Mouse (Mus musculus): ENCODE data around the gene Ptpre.
A peak's percentile ranks its signal among the peaks of the same experiment; 100 is the strongest.
"Not testable (repeated sequence)": the region's sequence is repeated elsewhere in the genome, so short reads cannot be mapped to it uniquely, and the experiment has no call there.

Gene Ptpre

GRCm38 (mm10) chr7:135537341-135537901 is at the start of gene Ptpre:
Gene Ptpre, plus strand, starts transcription at chr7:135537481.
- DNase-seq, result peak; percentile 86 to 90

GRCm38 (mm10) chr7:135488214-135488810 is 49.0 kb upstream of the Ptpre start:
- DNase-seq, result peak in 1 of 2 experiments; percentile 16

DNA sequence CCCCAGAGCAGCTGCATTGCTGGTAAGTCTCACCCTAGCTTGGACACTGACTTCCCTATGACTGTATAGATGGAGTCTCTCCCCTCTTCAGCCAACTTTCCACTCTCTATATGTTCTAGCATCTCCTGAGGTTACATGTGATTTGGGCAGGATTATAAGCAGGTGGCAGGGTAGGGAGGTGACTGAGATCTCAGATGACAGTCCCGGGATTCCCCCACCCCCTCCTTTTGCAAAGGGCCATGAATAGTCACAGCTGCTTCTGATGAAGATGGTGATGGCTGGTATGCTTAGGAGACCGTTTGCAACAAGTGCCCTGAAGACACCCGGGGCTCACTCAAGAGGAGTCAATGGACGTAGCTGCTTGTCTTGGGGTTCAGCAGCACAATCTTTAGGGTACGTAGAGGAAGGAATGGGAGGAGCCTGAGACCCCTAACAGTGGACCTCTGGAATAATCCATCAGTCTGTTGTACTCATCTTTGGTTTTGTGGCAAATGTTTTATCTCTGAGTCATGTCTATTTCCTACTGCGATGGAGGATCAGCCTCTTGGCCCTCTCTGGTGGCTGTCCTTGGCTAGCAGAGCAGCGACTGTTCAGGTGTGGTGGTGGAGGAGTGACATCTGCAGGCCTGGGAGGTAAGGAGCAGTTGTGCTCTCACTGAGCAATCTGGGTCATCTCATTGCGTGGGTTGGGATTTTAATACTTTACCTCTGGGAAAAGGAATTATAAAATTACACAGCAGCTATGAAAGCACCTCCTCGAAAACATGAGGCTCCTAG is 47.4 kb upstream of the Ptpre start:
- DNase-seq, result no peak

DNA sequence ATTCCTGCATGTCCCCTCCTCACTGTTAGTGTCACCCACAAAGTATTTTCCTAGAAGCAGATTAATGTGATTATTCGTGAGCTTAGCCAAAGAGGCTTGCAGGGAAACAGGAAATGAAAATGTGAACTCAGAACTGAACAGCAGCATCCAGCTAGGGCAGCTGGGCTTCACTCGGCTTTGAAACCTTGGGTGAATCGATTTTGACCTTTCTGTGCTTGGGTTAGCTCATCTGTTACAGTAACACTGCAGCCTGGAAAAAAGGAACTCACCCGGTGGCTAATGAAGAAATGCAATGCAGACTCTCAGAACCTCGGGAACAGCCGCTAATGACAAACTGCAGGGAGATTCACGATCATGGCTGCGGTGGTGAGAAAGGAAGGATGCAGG is 46.8 kb upstream of the Ptpre start:
- DNase-seq, result no peak

GRCm38 (mm10) chr7:135495303-135495702 is 42.0 kb upstream of the Ptpre start:
- DNase-seq, result peak in 1 of 2 experiments; percentile 23

- no peak for DNase-seq
These were observed 38.6 kb upstream of the Ptpre start for GRCm38 (mm10) chr7:135498565-135499186.

DNA sequence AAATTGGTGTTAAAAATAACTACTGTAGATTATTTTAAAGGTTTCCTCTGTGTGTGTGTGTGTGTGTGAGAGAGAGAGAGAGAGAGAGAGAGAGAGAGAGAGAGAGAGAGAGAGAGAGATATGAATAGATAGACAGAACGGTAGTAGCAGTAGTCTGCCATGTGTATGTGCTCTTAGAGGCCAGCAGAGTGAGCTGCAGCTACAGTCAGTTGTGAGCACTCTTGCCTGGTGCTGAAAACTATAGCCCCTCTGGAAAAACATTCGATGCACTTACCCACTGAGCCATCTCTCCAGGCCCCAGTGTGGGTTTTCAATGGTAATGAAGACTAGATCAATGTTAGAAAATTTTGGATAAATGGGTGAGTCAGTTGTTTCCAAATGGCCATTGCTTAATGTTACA is 37.9 kb upstream of the Ptpre start:
- DNase-seq, result no peak

- DNase-seq, result not testable (repeated sequence)
These were observed 30.8 kb upstream of the Ptpre start for GRCm38 (mm10) chr7:135506506-135506905.

DNA sequence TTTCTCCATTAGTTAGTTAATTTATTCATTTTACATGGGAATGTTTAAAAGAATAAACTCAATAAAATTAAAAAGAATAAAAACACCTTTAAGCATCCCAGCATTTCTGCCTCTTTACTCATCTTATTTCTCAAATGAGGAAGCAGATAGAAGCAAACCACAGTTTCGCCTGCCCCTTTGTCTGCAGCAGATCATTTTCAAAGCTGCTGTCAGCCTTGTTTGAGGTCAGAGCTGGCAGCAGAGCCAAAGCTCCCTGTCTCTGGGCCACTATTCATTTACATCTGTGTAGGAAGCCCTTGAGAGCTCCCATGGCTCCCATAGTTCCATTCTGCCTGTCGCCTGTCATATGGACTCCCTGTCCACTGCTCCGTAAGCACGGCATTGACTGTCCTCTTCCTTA is 28.7 kb upstream of the Ptpre start:
- no peak for DNase-seq

DNA sequence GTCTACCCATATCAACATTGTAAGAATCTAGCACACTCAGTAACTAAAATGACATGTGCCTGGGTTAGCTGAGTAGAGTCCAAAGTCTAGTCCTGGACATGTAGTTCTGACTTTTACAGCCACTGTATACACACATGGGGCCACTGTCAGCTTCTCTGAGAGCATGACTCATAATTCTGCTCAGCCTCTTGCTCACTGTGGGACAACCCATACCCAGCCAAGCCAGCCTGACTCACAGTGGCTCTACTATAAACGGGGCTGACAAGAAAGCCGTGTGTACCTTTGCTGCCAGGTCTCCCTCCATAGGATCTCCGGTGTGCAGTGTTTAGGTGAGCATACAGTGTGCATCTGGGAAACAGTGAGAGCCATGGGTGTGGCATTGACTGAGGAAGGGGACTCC is 28.0 kb upstream of the Ptpre start:
- DNase-seq, result no peak

DNA sequence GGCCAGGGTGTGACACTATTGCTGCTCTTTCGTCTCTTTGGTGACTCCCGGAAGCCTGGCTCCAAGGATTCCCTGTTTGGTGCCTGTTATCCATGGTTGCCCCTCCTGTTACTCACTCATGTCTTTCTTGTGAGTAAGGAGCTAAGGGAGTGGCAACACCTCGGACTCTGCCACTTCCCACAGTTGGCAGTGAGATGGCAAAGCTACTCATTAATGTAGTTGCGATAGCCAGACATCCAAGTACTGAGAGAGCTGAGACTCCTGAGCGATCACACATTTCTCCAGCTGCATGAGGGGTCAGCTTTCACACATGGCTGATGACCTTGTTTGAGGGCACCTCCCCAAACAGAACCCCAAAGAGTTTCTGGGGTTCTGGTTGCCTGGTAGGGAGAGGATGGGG is 26.9 kb upstream of the Ptpre start:
- peak; percentile 46 to 77 for DNase-seq

- DNase-seq, result no peak
These were observed 25.6 kb upstream of the Ptpre start for GRCm38 (mm10) chr7:135511723-135512122.

- DNase-seq, result no peak
These were observed 20.1 kb upstream of the Ptpre start for GRCm38 (mm10) chr7:135517191-135517590.

DNA sequence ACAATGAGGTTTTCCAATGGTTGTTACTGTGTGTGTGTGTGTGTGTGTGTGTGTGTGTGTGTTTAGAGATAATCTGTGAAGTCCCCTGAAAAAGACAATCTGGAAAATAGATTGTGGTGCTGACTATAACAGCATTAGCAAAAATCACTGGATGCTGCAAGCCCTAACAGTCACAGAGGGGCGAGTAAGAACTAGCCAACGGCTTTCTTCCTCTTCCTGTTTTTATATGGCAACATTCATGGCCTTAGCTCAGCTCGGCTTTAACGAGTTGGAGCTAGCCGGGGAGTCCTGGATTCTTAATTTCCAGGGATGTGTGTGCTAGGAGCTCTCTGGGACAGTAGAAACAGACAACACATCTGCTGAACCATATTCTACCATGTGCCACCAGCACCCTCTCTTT is 17.0 kb upstream of the Ptpre start:
- DNase-seq, result no peak

- DNase-seq, result peak; percentile 81 to 93
These were observed 15.3 kb upstream of the Ptpre start for GRCm38 (mm10) chr7:135521755-135522512.

- peak; percentile 46 to 60 for DNase-seq
These were observed 13.3 kb upstream of the Ptpre start for GRCm38 (mm10) chr7:135523981-135524380.

DNA sequence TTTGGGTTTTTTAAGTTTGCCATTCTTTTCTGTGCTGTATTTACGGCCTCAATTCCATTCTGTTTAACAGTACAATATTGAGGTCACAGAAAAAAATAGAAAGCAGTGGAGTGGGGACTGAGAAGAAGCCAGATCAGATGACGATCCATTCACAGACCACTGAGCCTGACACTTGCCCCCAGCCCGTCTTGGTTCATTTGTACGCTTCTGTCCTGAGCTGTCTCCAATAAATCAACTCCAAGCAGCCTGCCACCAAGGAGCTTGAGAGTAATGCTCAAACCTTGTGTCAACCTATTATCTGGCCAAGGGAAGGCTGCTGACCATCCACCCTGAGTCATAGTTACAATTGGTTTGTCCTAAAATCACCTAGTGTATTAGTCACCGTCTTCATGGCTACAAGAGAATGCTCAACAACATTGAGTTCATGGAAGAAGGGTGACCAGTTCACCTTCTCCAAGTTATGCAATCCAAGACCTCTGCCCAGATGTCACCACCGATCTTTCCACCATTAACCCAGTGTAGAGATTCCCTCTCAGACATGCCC is 12.8 kb upstream of the Ptpre start:
- peak in 1 of 2 experiments; percentile 56 for DNase-seq

DNA sequence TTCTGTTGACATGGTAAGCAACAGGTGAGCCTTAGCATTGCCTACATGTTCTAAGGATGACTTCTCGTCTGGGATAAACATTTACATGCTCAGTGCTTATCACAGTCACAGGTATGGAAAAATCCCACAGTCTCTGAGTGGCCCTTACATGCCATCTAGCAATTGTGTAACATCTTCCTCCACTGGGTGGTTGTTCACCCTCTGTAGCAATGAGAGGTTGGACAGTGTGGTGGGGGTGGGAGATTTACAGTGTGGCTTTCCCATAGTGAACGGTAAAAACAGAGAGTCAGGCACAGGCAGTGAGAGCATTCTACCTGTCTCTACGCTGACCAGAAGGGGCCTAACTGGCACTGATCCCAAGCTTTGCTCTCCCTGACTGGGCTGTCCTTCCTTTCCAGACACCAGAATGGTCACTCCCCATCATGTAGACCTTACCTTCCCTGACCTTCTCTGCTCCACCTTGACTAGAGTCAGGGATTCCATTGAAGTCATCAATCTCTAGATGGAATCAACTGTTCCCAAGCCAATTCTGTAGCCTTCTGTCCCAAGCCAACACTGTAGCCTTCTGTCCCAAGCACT is 10.6 kb upstream of the Ptpre start:
- peak; percentile 25 to 52 for DNase-seq

DNA sequence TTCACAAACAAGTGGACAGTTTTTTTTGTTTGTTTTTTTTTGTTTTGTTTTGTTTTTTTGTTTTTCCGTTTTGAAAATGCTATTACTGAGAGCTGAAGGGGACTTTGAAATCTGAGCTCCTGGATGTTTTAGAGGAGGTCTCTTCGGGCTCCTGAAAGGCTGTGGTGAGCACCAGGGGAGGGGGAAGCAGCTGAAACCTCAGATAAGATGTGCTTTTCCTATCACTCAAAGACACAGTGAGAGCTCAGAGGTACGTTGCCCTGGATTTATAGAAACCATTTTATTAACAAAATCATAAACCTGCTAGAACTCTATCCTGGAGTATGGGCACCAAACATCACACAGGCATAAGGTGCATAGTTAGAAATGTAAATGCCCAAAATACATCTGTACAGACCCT is 10.1 kb upstream of the Ptpre start:
- DNase-seq, result no peak

- DNase-seq, result peak; percentile 46 to 81
These were observed 8.8 kb upstream of the Ptpre start, which contains the start of gene Clrn3 for GRCm38 (mm10) chr7:135528515-135528914. Gene Clrn3, minus strand, starts transcription at chr7:135528654.

GRCm38 (mm10) chr7:135529068-135529467 is 8.2 kb upstream of the Ptpre start:
- DNase-seq, result peak in 1 of 2 experiments; percentile 21

DNA sequence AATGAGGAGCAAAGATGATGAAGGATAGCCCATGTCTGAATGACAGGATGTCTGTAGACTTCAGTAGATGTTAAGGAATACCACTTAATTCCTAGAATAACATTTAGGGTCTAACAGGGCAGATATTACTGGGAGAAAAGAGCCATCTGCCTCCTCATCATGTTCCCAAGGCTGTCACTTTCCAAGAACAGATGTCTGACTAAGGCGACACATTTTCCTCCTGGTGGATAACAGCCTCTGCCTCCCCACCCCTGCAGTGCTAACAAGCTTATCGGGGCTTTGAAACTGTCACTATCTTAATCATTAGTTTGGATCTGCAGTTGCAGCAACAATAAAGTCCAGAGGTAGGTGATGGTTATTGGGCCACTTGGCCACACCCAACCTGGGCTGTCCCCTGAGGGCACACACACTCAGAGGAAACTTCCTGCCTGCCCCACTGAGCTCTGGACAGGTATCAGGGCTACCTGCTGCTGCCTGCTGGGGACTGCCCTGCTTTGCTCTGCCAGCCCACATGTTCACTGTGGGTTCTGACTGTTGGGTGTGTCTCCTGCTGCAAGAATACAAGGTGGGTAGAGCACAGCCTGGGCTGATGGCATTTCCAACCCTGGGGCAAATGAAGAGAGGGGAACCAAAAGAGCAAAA is 2.6 kb upstream of the Ptpre start:
- DNase-seq, result no peak
